Mouse (Mus musculus) heart, embryonic 15.5 days (tissue): Measurements from ENCODE around the gene Phgr1. TPM values are rescaled to one million over a fixed set of nuclear protein-coding genes. Genes with fewer than 3 reads are reported as not detected.

Experiments used
- ATAC-seq: fragments of 200-750 bp; cut with Nextera tagmentation; replicated peaks from 2 replicates; pipeline ENCODE4 v1.8.0; 2017; ENCODE audit warnings: low read depth, moderate TSS enrichment; ENCODE audit not compliant: insufficient number of reproducible peaks, insufficient read depth, low FRiP score
- H3K27ac ChIP-seq: fragments of 300-500 bp; sonication (generic); 2 replicates; pipeline ENCODE4 v1.5.1; 2015; ENCODE audit warnings: mild to moderate bottlenecking, inconsistent platforms
- H3K27me3 ChIP-seq: fragments of 300-500 bp; sonication (generic); 2 replicates; pipeline ENCODE4 v1.6.1; 2015; ENCODE audit warnings: inconsistent platforms
- H3K36me3 ChIP-seq: fragments of 300-500 bp; sonication (generic); 2 replicates; pipeline ENCODE4 v1.6.1; 2015; ENCODE audit warnings: mild to moderate bottlenecking, inconsistent platforms
- H3K4me1 ChIP-seq: fragments of 300-500 bp; sonication (generic); replicated peaks from 2 replicates; pipeline ENCODE4 v1.6.1; 2015; ENCODE audit warnings: inconsistent platforms
- H3K4me2 ChIP-seq: fragments of 300-500 bp; sonication (generic); 2 replicates; pipeline ENCODE4 v1.6.1; 2015; ENCODE audit warnings: inconsistent platforms, mild to moderate bottlenecking, moderate library complexity
- H3K4me3 ChIP-seq: fragments of 300-500 bp; sonication (generic); 2 replicates; pipeline ENCODE4 v1.5.1; 2015; ENCODE audit warnings: mild to moderate bottlenecking, inconsistent platforms
- H3K9ac ChIP-seq: fragments of 300-500 bp; sonication (generic); 2 replicates; pipeline ENCODE4 v1.6.1; 2015; ENCODE audit warnings: mild to moderate bottlenecking, inconsistent platforms
- H3K9me3 ChIP-seq: fragments of 300-500 bp; sonication (generic); replicated peaks from 2 replicates; pipeline ENCODE4 v1.6.1; 2016; ENCODE audit warnings: inconsistent platforms
- WGBS: fragments of 180-500 bp; shearing (Covaris S2); methylation state at CpG from one replicate; pipeline ENCODE4 v1.1.7; 2015; ENCODE audit warnings: mixed read lengths; 5-methylcytosine and 5-hydroxymethylcytosine counted together
- polyA plus RNA-seq: library from polyadenylated mRNA; unstranded; fragments of >200 nt; fragmentation: Nextera tagmentation; extraction: Ambion mirVana; gene quantifications from 2 replicates; pipeline ENCODE4 v1.2.1, GENCODE M21; 2015

Gene Phgr1
- polyA plus RNA-seq, 1 experiment from 2014 or later: not detected

DNA sequence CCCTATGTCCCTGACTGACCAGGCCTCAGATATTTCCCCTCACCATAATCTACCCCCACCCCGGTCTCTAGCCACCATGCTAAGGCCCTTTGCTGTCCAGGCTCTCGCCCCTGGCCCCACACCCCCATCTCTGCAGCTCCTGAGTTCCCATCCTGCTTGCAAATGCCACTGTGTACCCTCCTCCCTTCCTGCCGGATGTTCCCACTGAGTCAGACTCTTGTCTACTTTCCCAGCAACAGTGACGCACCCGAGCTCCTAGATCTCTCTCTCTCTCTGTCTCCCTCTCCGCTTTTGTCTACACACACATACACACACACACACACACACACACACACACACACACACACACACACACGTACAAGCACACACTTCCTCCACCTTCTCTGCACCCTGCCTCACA lies 9.1 kb upstream of the Phgr1 start:
- Histone ChIP-seq H3K4me3 (no peak overlapping the region), H3K27ac (peak overlapping the region; percentile 96), H3K27me3 (0 out of 2 replicates have a peak, but pooled peaks cover 3% of the 10 kb centered on the region), H3K9ac (no peak overlapping the region), H3K36me3 (no peaks in the 10 kb centered on the region), H3K4me1 (peaks cover 54% of the 10 kb centered on the region), H3K9me3 (no peaks in the 10 kb centered on the region), H3K4me2 (no peak overlapping the region)
- no peak for ATAC-seq
- 72% methylated on average over 7 of the region's 7 CpGs for WGBS

DNA sequence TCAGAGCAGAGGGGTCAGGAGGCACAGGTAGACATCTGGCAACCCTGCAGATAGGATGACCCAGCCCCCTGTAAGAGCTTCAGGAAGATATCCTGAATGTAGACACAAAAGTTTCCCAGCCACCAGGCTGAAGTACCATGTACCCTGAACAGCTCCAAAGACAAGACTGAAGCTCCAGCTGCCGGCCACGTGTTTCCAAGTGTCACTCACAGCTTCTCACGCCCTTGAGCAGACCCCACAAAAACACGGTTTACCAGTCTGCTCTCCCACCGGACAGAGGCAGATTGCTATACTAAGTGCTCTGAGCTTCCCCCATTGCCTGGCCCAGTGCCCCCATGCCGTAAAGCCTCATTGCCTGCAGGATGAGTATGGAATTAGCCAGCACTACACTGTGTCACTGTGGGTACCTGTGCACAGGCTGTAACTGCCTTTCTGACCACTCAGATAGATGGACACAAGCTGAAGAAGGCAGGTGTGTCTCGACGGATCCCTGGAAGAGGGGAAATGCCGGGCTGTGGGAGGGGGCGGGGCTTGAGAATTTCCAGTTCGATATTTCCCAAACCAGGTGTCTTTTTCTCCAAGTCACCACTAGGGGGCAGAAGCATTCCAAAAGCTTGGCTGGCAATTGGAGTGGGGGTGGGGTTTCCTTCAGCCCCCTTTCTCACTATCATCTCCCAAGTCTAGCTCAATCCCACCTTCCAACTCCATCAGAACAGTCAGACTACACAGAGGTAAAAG lies 8.3 kb upstream of the Phgr1 start:
- H3K9me3 ChIP-seq: no peaks in the 10 kb centered on the region
- no peaks in the 10 kb centered on the region for H3K36me3 ChIP-seq
- no peak overlapping the region for H3K4me3 ChIP-seq
- 25% methylated on average over 11 of the region's 11 CpGs for WGBS
- no peak overlapping the region for H3K4me2 ChIP-seq
- no peak for ATAC-seq
- peak overlapping the region; percentile 39 for H3K27ac ChIP-seq
- H3K9ac ChIP-seq: no peak overlapping the region
- peaks cover 53% of the 10 kb centered on the region for H3K4me1 ChIP-seq
- 0 out of 2 replicates have a peak, but pooled peaks cover 3% of the 10 kb centered on the region for H3K27me3 ChIP-seq

DNA sequence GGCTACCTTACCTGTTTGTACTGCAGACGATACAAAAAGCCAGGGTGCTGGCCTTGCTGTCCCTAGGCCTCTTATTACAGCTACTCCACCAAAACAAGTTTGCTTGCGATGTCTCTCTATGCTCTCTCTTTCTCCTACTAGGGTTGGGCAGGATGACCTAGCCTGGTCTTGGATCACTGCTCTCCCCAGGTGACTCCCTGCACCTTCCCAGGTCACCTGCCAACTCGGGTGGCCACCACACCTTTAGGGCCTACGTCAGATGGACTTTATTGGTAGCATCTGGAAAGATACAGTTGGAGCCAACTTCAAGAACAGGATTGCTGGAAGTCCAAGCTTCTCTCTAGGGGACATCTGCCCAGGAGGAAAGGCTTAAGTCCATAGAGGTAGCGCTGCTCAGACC lies 7.7 kb upstream of the Phgr1 start:
- Histone ChIP-seq H3K9me3 (no peaks in the 10 kb centered on the region), H3K27me3 (0 out of 2 replicates have a peak, but pooled peaks cover 3% of the 10 kb centered on the region), H3K4me1 (peaks cover 48% of the 10 kb centered on the region), H3K4me2 (no peak overlapping the region), H3K4me3 (no peak overlapping the region), H3K36me3 (no peaks in the 10 kb centered on the region), H3K27ac (no peak overlapping the region), H3K9ac (no peak overlapping the region)
- ATAC-seq: no peak
- WGBS: 86% methylated on average over 5 of the region's 5 CpGs

DNA sequence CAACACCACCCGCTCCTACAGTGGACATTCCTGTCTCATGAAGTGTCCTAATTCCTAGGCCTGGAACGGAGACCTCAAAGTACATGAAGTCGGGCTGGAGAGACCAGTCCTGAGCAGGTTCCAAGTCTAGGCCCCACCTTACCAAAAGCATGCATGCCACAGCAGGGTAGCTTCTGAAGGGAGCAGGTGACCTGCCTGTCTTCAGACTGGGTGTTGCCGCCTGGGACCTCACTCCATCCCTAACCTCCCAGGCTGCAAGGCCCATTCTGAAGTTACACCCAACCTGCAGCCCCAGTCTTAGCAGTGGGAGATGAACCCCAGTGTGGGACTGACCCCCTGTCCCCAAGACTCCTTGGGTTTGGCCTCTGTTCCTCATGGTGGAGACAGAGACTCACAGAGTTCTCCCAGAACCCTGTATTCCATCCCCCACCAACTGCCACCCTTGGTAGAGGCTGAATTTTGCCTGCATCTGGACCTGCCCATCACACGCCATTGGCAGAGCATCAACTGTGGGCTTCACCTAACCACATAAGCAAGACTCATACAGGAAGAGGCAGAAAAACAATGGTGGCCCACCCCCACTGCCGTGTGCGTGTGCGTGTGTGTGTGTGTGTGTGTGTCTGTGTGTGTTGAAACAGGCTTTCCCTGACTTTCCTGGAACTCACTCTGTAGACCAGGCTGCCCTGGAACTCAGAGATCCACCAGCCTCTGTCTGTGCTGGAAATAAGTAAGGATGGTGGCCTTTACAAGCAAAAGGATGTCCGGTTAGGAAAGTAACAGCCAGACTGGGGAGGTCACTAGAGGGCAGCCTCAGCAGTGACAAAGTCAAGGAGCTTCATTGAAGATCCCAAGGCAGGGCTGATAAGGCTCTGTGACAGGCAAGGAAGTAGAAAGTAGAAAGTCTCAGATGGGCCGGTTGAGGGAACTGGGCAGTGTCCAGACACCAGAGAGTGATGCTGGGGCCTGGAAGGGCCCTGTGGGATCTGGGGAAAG lies 6.2 kb upstream of the Phgr1 start:
- Histone ChIP-seq H3K27ac (no peak overlapping the region), H3K9me3 (no peaks in the 10 kb centered on the region), H3K4me3 (no peak overlapping the region), H3K9ac (no peak overlapping the region), H3K36me3 (no peaks in the 10 kb centered on the region), H3K4me2 (no peak overlapping the region), H3K4me1 (peaks cover 33% of the 10 kb centered on the region), H3K27me3 (0 out of 2 replicates have a peak, but pooled peaks cover 3% of the 10 kb centered on the region)
- ATAC-seq: no peak
- WGBS: 59% methylated on average over 10 of the region's 10 CpGs

DNA sequence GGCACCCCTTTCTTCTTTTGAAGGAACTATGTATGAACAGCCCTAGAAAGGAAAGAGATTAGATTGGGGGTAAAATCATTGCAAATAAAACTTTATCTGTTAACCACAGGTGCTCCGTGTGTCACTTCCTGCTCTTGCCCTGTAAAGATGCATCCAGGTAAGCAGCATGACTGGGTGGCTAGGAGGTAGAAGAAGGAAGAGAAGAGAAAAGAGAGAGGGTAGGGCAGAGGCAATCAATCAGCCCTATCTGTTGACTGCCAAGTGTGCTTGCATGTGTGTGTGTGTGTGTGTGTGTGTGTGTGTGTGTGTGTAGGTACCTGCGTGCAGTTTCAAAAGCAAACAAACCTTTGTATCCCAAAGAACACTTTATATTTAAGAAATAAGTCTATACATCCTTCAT lies 2.0 kb downstream of the Phgr1 start:
- H3K9ac ChIP-seq: no peak overlapping the region
- ATAC-seq: no peak
- H3K4me3 ChIP-seq: no peak overlapping the region
- H3K27ac ChIP-seq: no peak overlapping the region
- 75% methylated on average over 2 of the region's 2 CpGs for WGBS
- H3K27me3 ChIP-seq: no peaks in the 10 kb centered on the region
- no peaks in the 10 kb centered on the region for H3K9me3 ChIP-seq
- H3K4me2 ChIP-seq: no peak overlapping the region
- peaks cover 11% of the 10 kb centered on the region for H3K4me1 ChIP-seq
- no peaks in the 10 kb centered on the region for H3K36me3 ChIP-seq

DNA sequence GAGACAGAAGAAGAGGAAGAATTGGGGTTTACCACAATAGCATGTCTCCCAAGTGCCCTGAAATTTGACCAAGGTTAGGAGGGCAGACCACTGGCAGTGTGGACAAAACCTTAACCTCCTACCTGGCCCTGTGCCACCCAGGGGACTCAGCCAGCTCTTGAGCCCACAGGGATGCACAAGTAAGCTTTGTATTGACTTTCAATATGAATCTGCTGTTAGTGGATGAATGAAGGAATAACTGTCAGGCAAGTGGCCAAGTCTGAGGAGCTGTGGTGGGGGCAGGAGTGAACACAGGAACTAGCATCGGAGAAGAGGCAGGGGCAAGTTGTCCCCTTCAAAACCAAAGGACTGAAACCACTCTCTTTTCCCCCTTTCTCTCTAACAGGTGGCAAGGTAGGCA lies 2.8 kb downstream of the Phgr1 start:
- no peaks in the 10 kb centered on the region for H3K36me3 ChIP-seq
- no peak overlapping the region for H3K4me3 ChIP-seq
- no peak overlapping the region for H3K4me2 ChIP-seq
- ATAC-seq: no peak
- 50% methylated on average over 1 of the region's 1 CpGs for WGBS
- H3K9me3 ChIP-seq: no peaks in the 10 kb centered on the region
- 0 out of 2 replicates have a peak overlapping the region, but pooled peaks have one; percentile 29 for H3K27ac ChIP-seq
- H3K4me1 ChIP-seq: peaks cover 18% of the 10 kb centered on the region
- H3K9ac ChIP-seq: no peak overlapping the region
- peaks cover 7% of the 10 kb centered on the region for H3K27me3 ChIP-seq

DNA sequence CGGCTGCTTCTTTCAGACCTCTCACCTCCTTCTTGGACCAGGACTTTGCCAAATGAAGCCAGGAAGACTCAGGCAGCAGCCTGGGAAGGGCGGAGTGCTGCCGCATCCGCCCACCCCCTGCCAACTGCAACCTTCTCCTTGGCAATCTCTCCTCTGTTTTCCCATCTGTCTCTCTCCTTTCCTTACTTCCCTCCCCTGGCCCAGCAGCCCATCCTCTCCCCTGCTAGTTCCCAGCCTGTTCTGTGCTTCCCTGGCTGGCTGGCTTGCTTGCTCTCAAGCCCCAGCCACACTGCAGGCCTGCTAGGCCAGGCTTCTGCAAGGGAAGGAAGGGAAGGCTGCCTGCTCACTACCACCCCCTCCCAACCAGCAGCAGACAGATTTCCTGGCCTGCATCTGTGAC lies 3.3 kb downstream of the Phgr1 start:
- peaks cover 9% of the 10 kb centered on the region for H3K27me3 ChIP-seq
- peaks cover 18% of the 10 kb centered on the region for H3K4me1 ChIP-seq
- no peak overlapping the region for H3K4me3 ChIP-seq
- no peak overlapping the region for H3K4me2 ChIP-seq
- H3K9ac ChIP-seq: no peak overlapping the region
- peak overlapping the region; percentile 29 for H3K27ac ChIP-seq
- no peaks in the 10 kb centered on the region for H3K9me3 ChIP-seq
- 0 out of 2 replicates have a peak, but pooled peaks have one; percentile 30 for ATAC-seq
- H3K36me3 ChIP-seq: no peaks in the 10 kb centered on the region
- WGBS: 57% methylated on average over 4 of the region's 4 CpGs

DNA sequence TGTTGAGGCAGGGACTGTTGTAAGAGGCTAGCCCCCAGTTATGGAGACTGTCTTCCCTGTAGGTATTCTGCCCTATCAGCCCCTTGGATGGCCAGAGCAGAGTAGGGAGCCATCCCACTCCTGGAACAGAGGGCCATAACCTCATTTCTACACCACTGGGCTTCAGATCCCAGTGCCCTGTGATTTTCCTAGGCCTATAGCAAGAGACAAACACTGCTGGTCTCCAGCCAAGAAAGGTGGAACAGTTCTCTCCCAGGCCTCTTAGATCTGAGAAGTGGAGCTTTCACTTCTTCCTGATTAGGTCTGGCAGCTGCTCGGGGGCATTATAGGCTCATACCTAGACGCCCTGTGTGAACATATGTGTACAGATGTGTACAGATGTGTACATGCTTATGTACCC lies 3.7 kb downstream of the Phgr1 start:
- H3K9me3 ChIP-seq: no peaks in the 10 kb centered on the region

DNA sequence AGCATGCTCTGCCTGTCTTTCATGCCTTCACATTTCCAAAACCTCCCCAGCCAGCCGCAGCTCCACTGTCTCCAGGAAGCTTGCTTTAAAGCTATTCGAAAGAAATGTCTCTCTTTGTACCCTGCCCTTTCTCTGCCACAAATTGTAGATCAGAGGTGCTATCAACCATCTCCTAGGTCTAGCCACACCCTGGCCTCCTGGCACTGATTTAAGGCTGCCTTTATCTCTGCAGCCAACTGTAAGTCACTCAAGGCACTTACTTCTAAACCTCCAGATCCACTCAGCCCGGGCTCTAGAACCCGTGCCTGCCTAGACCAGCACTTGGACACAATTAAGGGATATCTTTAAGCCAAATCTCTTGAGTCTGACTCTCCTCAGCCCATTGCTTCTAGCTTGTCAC lies 5.8 kb downstream of the Phgr1 start:
- Histone ChIP-seq H3K9ac (no peak overlapping the region), H3K4me2 (no peak overlapping the region), H3K36me3 (no peaks in the 10 kb centered on the region), H3K27ac (no peak overlapping the region), H3K4me1 (peaks cover 18% of the 10 kb centered on the region), H3K27me3 (peaks cover 9% of the 10 kb centered on the region), H3K9me3 (no peaks in the 10 kb centered on the region), H3K4me3 (no peak overlapping the region)
- ATAC-seq: no peak
- WGBS: 71% methylated on average over 4 of the region's 4 CpGs

More for the DNA sequence above, 3.7 kb downstream of the Phgr1 start:
- peaks cover 18% of the 10 kb centered on the region for H3K4me1 ChIP-seq
- no peak overlapping the region for H3K4me2 ChIP-seq
- H3K27ac ChIP-seq: peak overlapping the region; percentile 29
- H3K4me3 ChIP-seq: no peak overlapping the region
- H3K9ac ChIP-seq: no peak overlapping the region
- 54% methylated on average over 2 of the region's 2 CpGs for WGBS
- H3K36me3 ChIP-seq: no peaks in the 10 kb centered on the region
- H3K27me3 ChIP-seq: peaks cover 9% of the 10 kb centered on the region
- no peak for ATAC-seq

DNA sequence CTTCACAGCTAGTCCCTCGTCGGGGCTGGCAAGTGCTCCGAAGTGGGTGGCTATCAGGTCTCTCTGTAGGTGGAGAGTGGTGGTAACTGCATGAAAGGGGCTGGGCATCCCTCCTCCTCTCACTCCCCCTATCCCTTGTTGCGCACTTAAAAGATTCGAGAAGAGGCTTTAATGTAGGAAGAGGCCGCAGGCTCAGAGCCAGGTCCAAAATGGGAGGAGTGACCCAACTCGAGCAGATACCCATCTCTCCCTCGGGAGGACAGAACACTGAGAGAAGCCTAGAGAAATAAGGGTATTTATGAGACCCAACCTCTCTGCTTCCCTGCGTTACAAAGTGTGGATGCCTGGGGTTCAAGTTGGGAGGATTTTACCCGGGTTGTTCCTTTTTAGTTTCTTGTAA lies 6.5 kb downstream of the Phgr1 start:
- Histone ChIP-seq H3K4me2 (peak overlapping the region; percentile 69), H3K27ac (no peak overlapping the region), H3K4me3 (peak overlapping the region; percentile 42), H3K27me3 (peaks cover 9% of the 10 kb centered on the region), H3K9me3 (no peaks in the 10 kb centered on the region), H3K4me1 (peaks cover 18% of the 10 kb centered on the region), H3K9ac (no peak overlapping the region), H3K36me3 (no peaks in the 10 kb centered on the region)
- no peak for ATAC-seq
- 14% methylated on average over 10 of the region's 10 CpGs for WGBS
